Mouse (Mus musculus): ENCODE results near the gene Dph7. TPM values are rescaled to one million over a fixed set of nuclear protein-coding genes. Genes with fewer than 3 reads are reported as not detected.
A peak's percentile ranks its signal among the peaks of the same experiment; 100 is the strongest.

Gene Dph7
- polyA plus RNA-seq, 1 experiment = 8.7 TPM

- peaks cover 23% of the 10 kb centered on the region for H3K4me1 ChIP-seq (ENCODE audit: control insufficient read depth, insufficient read depth, low read length)
- no peak for TF ChIP-seq CTCF (IDR thresholded peaks at IDR 0.05; ENCODE audit: low read depth, low read length)
- TF ChIP-seq POLR2A (IDR thresholded peaks at IDR 0.05; ENCODE audit: borderline replicate concordance, low read depth, low read length) = no peak
- H3K4me3 ChIP-seq (ENCODE audit: insufficient read depth, low read length) = no peak overlapping the region
- H3K27ac ChIP-seq (ENCODE audit: insufficient read depth, low read depth, low read length) = no peak overlapping the region
Measured at GRCm38 (mm10) chr2:24952537-24953055, 9.6 kb upstream of the Dph7 start.

GRCm38 (mm10) chr2:24960910-24961309 is 1.3 kb upstream of the Dph7 start:
- Histone ChIP-seq H3K4me1 (ENCODE audit: control insufficient read depth, insufficient read depth, low read length) (peaks cover 20% of the 10 kb centered on the region), H3K4me3 (ENCODE audit: insufficient read depth, low read length) (no peak overlapping the region), H3K27ac (ENCODE audit: insufficient read depth, low read depth, low read length) (no peak overlapping the region)
- TF ChIP-seq POLR2A (IDR thresholded peaks at IDR 0.05; ENCODE audit: borderline replicate concordance, low read depth, low read length) (no peak), CTCF (IDR thresholded peaks at IDR 0.05; ENCODE audit: low read depth, low read length) (peak; percentile 47; the same call in 1 of the 2 replicates)

- Histone ChIP-seq H3K4me1 (ENCODE audit: control insufficient read depth, insufficient read depth, low read length) (peaks cover 35% of the 10 kb centered on the region), H3K4me3 (ENCODE audit: insufficient read depth, low read length) (no peak overlapping the region), H3K27ac (ENCODE audit: insufficient read depth, low read depth, low read length) (peak overlapping the region; percentile 69)
- TF ChIP-seq CTCF (IDR thresholded peaks at IDR 0.05; ENCODE audit: low read depth, low read length) (peak; percentile 29; the same call in 1 of the 2 replicates), POLR2A (IDR thresholded peaks at IDR 0.05; ENCODE audit: borderline replicate concordance, low read depth, low read length) (no peak)
Measured at GRCm38 (mm10) chr2:24970386-24970785, 8.2 kb downstream of the Dph7 start.

- peak overlapping the region; percentile 69 for H3K27ac ChIP-seq (ENCODE audit: insufficient read depth, low read depth, low read length)
- peaks cover 33% of the 10 kb centered on the region for H3K4me1 ChIP-seq (ENCODE audit: control insufficient read depth, insufficient read depth, low read length)
- peak overlapping the region; percentile 73 for H3K4me3 ChIP-seq (ENCODE audit: insufficient read depth, low read length)
Measured at GRCm38 (mm10) chr2:24974452-24974851, 12.3 kb downstream of the Dph7 start.

DNA sequence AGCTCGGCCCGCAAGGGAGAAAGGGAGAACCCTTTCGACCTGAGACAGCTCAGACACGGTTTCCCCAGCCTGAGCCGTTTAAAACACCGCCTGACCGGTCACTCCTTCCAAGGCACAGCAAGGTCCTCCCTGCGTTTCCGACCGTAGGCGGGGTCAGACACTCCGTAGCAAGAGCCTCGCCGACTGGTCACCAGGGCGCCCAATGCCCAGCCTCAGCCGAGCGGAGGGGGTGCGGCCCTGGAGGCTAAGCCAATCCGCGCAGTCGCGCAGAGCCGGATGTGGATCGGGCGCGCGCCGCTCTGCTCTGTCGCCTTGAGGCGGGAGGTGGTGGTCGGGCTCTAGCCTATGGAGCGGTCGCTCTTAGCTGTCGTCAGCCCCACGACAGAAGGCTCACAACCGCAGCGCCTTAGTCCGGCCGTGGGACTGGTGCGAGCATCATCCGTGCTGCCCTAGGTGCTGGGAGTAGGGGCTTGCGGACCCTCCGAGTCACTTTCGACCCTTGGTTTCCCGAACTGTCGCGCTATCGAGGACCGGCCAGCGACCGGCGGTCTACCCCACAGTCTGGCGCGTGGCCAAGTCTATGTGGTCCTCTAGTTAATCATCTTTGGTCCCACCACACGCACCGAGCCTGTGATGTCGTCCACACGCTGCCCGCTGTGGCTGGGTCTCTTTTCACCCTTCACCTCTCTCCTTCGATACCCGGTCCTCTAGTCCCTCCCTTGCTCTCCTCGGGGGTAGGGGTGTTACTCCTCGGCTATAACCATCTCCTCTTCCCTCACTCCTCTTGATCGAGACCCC is 12.9 kb downstream of the Dph7 start, which contains the start of gene Mrpl41:
TSS of gene Mrpl41 (minus strand) at position 193 of the 798 bp plus-strand sequence.
- Histone ChIP-seq H3K4me1 (ENCODE audit: control insufficient read depth, insufficient read depth, low read length) (peaks cover 26% of the 10 kb centered on the region), H3K27ac (ENCODE audit: insufficient read depth, low read depth, low read length) (peak within 1 kb of the TSS; percentile 100), H3K4me3 (ENCODE audit: insufficient read depth, low read length) (peak within 1 kb of the TSS; percentile 94)
- no peak; the same call in 1 of the 2 replicates for TF ChIP-seq POLR2A (IDR thresholded peaks at IDR 0.05; ENCODE audit: borderline replicate concordance, low read depth, low read length)
- no peak for TF ChIP-seq CTCF (IDR thresholded peaks at IDR 0.05; ENCODE audit: low read depth, low read length)

- peak within 1 kb of the TSS; percentile 94 for H3K4me3 ChIP-seq (ENCODE audit: insufficient read depth, low read length)
- TF ChIP-seq CTCF (IDR thresholded peaks at IDR 0.05; ENCODE audit: low read depth, low read length) (no peak), POLR2A (IDR thresholded peaks at IDR 0.05; ENCODE audit: borderline replicate concordance, low read depth, low read length) (no peak)
- H3K27ac ChIP-seq (ENCODE audit: insufficient read depth, low read depth, low read length) = peak within 1 kb of the TSS; percentile 100
Measured at GRCm38 (mm10) chr2:24975704-24976297, 13.6 kb downstream of the Dph7 start, which contains the start of gene Pnpla7. Pnpla7 (plus strand) TSS chr2:24976033.

DNA sequence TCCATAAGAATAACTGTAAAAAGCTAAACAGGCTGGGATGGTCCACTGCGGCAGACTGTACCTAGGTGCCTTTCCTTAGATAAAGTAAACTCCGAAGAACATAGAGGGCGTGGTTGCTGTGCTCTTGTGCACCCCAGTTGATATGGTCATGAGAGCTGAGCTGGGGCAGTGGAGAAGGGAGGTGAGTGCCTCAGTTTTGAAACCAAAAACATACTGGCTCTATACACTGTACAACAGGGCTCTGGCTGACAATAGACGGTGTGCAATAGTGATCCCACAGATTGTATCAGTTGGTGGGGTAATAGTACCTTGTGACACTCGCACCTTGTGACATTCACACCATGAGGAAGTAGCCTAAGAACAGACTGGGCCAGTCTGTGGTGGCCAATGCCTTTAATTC is 14.8 kb downstream of the Dph7 start:
- TF ChIP-seq POLR2A (IDR thresholded peaks at IDR 0.05; ENCODE audit: borderline replicate concordance, low read depth, low read length) (no peak), CTCF (IDR thresholded peaks at IDR 0.05; ENCODE audit: low read depth, low read length) (no peak)
- peaks cover 12% of the 10 kb centered on the region for H3K4me1 ChIP-seq (ENCODE audit: control insufficient read depth, insufficient read depth, low read length)
- peak overlapping the region; percentile 94 for H3K4me3 ChIP-seq (ENCODE audit: insufficient read depth, low read length)
- peak overlapping the region; percentile 100 for H3K27ac ChIP-seq (ENCODE audit: insufficient read depth, low read depth, low read length)

More at GRCm38 (mm10) chr2:24975704-24976297, 13.6 kb downstream of the Dph7 start, which contains the start of gene Pnpla7:
- peaks cover 21% of the 10 kb centered on the region for H3K4me1 ChIP-seq (ENCODE audit: control insufficient read depth, insufficient read depth, low read length)

GRCm38 (mm10) chr2:24987762-24988161 is 25.6 kb downstream of the Dph7 start:
- no peak for TF ChIP-seq POLR2A (IDR thresholded peaks at IDR 0.05; ENCODE audit: borderline replicate concordance, low read depth, low read length)
- TF ChIP-seq CTCF (IDR thresholded peaks at IDR 0.05; ENCODE audit: low read depth, low read length) = no peak
- H3K4me3 ChIP-seq (ENCODE audit: insufficient read depth, low read length) = no peak overlapping the region
- H3K4me1 ChIP-seq (ENCODE audit: control insufficient read depth, insufficient read depth, low read length) = no peaks in the 10 kb centered on the region
- no peak overlapping the region for H3K27ac ChIP-seq (ENCODE audit: insufficient read depth, low read depth, low read length)

DNA sequence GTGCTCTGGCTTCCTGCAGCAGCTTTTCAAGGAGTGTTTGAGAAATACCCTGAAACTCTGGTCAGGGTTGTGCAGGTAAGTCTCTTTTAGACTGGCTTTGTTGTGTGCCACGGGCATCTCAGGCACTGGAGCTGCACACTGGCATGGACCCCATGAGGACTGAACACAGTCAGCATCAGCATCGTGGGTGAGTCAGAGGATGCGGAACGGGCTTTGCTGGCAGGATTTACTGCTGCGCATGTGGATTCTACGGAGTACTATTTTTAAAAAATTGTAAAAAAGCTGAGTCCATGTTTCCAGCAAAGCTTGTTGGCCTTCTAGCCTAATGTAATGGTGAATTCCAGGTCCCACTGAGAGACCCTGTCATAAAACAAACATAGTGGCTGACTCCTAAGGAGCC is 33.1 kb downstream of the Dph7 start:
- no peaks in the 10 kb centered on the region for H3K4me1 ChIP-seq (ENCODE audit: control insufficient read depth, insufficient read depth, low read length)
- no peak overlapping the region for H3K4me3 ChIP-seq (ENCODE audit: insufficient read depth, low read length)
- H3K27ac ChIP-seq (ENCODE audit: insufficient read depth, low read depth, low read length) = no peak overlapping the region
- TF ChIP-seq POLR2A (IDR thresholded peaks at IDR 0.05; ENCODE audit: borderline replicate concordance, low read depth, low read length) (no peak), CTCF (IDR thresholded peaks at IDR 0.05; ENCODE audit: low read depth, low read length) (no peak)

DNA sequence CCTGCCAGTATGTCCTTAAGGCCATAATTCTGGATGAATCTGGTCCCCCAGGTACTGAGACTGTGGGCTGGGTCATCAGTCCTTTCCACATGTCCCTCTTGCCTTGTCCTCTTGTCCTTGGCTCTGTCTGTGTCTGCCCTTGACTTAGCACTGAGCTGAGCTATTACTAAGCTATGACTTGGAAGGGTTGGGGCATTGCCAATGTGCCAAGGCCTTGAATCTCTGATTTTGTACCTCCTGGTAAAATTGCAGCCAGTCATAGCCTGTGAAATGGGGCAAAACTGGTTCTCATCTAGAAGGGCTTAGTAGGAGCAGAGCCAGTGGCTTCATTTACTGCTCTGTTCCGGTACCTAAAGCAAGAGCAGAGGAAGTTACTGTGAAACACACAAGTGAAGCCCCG is 34.3 kb downstream of the Dph7 start:
- Histone ChIP-seq H3K4me1 (ENCODE audit: control insufficient read depth, insufficient read depth, low read length) (no peaks in the 10 kb centered on the region), H3K27ac (ENCODE audit: insufficient read depth, low read depth, low read length) (no peak overlapping the region), H3K4me3 (ENCODE audit: insufficient read depth, low read length) (no peak overlapping the region)
- TF ChIP-seq CTCF (IDR thresholded peaks at IDR 0.05; ENCODE audit: low read depth, low read length) (no peak), POLR2A (IDR thresholded peaks at IDR 0.05; ENCODE audit: borderline replicate concordance, low read depth, low read length) (no peak)
